Mouse (Mus musculus): ENCODE measurements around the gene Dusp14. TPM values are rescaled to one million over a fixed set of nuclear protein-coding genes. Genes with fewer than 3 reads are reported as not detected.

Gene Dusp14
- polyA plus RNA-seq (2014; fragmentation: Nextera tagmentation; extraction: Ambion mirVana): 7.2 and 8.8 TPM in 2 replicates

DNA sequence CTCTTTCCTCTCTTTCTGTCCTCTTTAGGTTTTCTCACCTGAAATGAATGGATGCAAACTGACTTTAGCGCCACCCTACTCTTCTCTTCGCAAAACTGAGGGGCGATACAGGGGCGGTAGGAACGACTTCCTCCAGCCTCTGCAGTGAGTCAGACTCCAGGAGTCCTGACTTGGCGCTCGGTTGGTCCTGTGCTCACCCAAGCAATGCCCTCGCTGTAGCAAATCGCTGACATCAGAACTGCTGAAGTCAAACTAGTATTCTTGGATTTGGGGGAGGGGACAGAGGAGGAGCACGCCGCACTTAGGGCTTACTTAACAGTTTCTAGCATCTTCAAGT lies at the start of gene Dusp14:
TSS of gene Dusp14 (minus strand) at position 228 of the 337 bp plus-strand sequence.
- peak within 1 kb of the TSS; percentile 86 for H3K4me2 ChIP-seq
- peak; percentile 86 for DNase-seq (ENCODE audit: low spot score, missing footprints)

DNA sequence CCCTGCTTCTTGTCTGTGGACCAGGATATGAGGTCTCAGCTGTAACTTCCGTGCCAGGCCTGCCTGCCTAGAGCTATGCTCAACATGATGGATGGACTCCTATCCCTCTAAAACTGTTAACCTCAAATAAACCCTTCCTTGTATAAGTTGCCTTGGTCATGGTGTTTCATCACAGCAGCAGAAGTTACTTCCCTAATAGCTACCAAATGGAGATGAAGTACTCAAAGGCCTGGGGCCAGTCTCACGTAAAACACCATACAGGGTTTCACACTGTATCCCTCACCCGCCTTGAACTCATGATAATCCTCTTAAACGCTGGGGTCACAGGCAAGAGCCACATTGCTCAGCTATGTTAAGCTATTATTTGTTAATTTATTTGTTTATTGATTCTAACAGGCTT lies 48.4 kb upstream of the Dusp14 start:
- Histone ChIP-seq H3K9ac (ENCODE audit: low read length) (no peak overlapping the region), H3K4me1 (ENCODE audit: control insufficient read depth, insufficient read depth, low read length) (no peaks in the 10 kb centered on the region), H3K27me3 (ENCODE audit: control insufficient read depth, insufficient read depth, low read length) (no peaks in the 10 kb centered on the region), H3K9me3 (ENCODE audit: control insufficient read depth, low read length) (no peaks in the 10 kb centered on the region), H3K4me3 (ENCODE audit: low read depth, low read length) (no peak overlapping the region), H3K27ac (ENCODE audit: low read depth, low read length) (no peak overlapping the region), H3K4me2 (no peak overlapping the region), H3K36me3 (ENCODE audit: control insufficient read depth, insufficient read depth, low read length) (peaks cover 17% of the 10 kb centered on the region)
- WGBS: 92% methylated on average over 4 of the region's 4 CpGs
- no peak for DNase-seq (ENCODE audit: low spot score, missing footprints)
- ATAC-seq (ENCODE audit: low FRiP score): no peak

More for the DNA sequence above, at the start of gene Dusp14:
- H3K27me3 ChIP-seq (ENCODE audit: control insufficient read depth, insufficient read depth, low read length): peaks cover 28% of the 10 kb centered on the region
- peaks cover 16% of the 10 kb centered on the region for H3K4me1 ChIP-seq (ENCODE audit: control insufficient read depth, insufficient read depth, low read length)
- no peaks in the 10 kb centered on the region for H3K9me3 ChIP-seq (ENCODE audit: control insufficient read depth, low read length)
- no peak within 1 kb of the TSS for H3K27ac ChIP-seq (ENCODE audit: low read depth, low read length)
- ATAC-seq (ENCODE audit: low FRiP score): no peak
- H3K9ac ChIP-seq (ENCODE audit: low read length): peak within 1 kb of the TSS; percentile 75
- no peaks in the 10 kb centered on the region for H3K36me3 ChIP-seq (ENCODE audit: control insufficient read depth, insufficient read depth, low read length)
- H3K4me3 ChIP-seq (ENCODE audit: low read depth, low read length): peak within 1 kb of the TSS; percentile 69
- WGBS: 12% methylated on average over 11 of the region's 11 CpGs

DNA sequence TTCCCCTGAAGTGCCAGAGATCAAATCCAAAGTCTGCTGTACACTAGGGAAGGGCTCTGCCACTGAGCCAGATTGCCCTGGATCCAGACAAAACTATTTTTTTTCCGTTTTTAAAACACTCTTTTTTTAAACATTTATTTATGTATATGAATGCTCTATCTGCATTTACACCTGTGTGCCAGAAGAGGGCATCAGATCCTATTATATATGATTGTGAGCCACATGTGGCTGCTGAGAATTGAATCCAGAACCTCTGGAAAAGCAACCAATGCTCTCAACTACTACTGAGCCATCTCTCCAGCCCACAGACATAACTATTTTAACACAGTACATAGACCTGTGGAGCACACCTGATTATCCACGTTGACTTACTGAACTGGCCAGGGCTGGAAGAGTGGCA lies 47.2 kb upstream of the Dusp14 start:
- Histone ChIP-seq H3K4me1 (ENCODE audit: control insufficient read depth, insufficient read depth, low read length) (no peaks in the 10 kb centered on the region), H3K9me3 (ENCODE audit: control insufficient read depth, low read length) (no peaks in the 10 kb centered on the region), H3K27ac (ENCODE audit: low read depth, low read length) (no peak overlapping the region), H3K27me3 (ENCODE audit: control insufficient read depth, insufficient read depth, low read length) (no peaks in the 10 kb centered on the region), H3K4me2 (no peak overlapping the region), H3K9ac (ENCODE audit: low read length) (no peak overlapping the region), H3K36me3 (ENCODE audit: control insufficient read depth, insufficient read depth, low read length) (peaks cover 17% of the 10 kb centered on the region), H3K4me3 (ENCODE audit: low read depth, low read length) (no peak overlapping the region)
- no peak for DNase-seq (ENCODE audit: low spot score, missing footprints)
- no peak for ATAC-seq (ENCODE audit: low FRiP score)
- WGBS: 69% methylated on average over 2 of the region's 2 CpGs

DNA sequence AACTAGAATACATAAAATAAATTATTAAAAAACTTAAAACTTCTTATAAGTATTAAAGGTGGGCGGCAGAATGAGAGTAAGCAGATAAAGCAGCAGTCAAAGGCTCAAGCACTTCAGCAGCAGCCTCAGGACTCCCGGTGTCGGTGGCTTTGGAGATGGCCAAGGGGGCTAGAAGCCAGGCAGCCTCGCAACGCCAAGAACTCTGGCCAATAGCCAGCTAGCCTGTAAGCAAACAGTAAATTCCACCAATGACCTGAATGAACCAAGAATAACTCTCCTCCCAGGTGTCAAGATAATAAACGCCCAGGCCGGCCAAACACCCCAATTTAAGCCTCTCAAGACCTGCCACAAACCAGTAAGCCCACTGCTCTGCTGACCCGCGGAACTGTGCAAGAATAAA lies 46.6 kb upstream of the Dusp14 start:
- H3K9me3 ChIP-seq (ENCODE audit: control insufficient read depth, low read length): no peaks in the 10 kb centered on the region
- H3K27me3 ChIP-seq (ENCODE audit: control insufficient read depth, insufficient read depth, low read length): no peaks in the 10 kb centered on the region
- H3K4me3 ChIP-seq (ENCODE audit: low read depth, low read length): no peak overlapping the region
- H3K9ac ChIP-seq (ENCODE audit: low read length): no peak overlapping the region
- H3K4me2 ChIP-seq: no peak overlapping the region
- no peaks in the 10 kb centered on the region for H3K4me1 ChIP-seq (ENCODE audit: control insufficient read depth, insufficient read depth, low read length)
- 90% methylated on average over 9 of the region's 9 CpGs for WGBS
- ATAC-seq (ENCODE audit: low FRiP score): no peak
- H3K27ac ChIP-seq (ENCODE audit: low read depth, low read length): no peak overlapping the region
- no peak for DNase-seq (ENCODE audit: low spot score, missing footprints)
- H3K36me3 ChIP-seq (ENCODE audit: control insufficient read depth, insufficient read depth, low read length): peaks cover 12% of the 10 kb centered on the region

DNA sequence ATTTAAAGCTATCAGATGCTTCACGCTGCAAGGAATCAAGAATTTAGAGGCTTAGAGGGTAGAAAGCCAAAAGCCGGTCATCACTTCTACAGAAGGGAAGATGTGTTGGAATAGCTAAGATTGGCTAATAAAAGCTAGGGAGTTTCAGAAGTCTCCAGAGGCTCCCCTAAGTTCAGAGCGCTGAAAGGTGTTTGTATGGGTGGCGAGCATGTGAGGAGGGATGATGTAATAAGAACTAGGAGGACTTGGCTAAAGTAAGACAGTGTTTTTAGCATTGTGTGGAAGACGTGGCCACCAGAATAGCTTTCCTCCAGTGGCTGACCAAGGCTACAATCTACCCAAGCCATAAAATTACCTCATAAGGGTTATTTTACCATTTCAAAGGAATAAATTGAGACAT lies 44.6 kb upstream of the Dusp14 start:
- Histone ChIP-seq H3K36me3 (ENCODE audit: control insufficient read depth, insufficient read depth, low read length) (peaks cover 3% of the 10 kb centered on the region), H3K9ac (ENCODE audit: low read length) (no peak overlapping the region), H3K27ac (ENCODE audit: low read depth, low read length) (no peak overlapping the region), H3K27me3 (ENCODE audit: control insufficient read depth, insufficient read depth, low read length) (no peaks in the 10 kb centered on the region), H3K4me1 (ENCODE audit: control insufficient read depth, insufficient read depth, low read length) (no peaks in the 10 kb centered on the region), H3K4me3 (ENCODE audit: low read depth, low read length) (no peak overlapping the region), H3K9me3 (ENCODE audit: control insufficient read depth, low read length) (no peaks in the 10 kb centered on the region), H3K4me2 (no peak overlapping the region)
- 91% methylated on average over 5 of the region's 5 CpGs for WGBS
- ATAC-seq (ENCODE audit: low FRiP score) (no peak), DNase-seq (ENCODE audit: low spot score, missing footprints) (no peak)

DNA sequence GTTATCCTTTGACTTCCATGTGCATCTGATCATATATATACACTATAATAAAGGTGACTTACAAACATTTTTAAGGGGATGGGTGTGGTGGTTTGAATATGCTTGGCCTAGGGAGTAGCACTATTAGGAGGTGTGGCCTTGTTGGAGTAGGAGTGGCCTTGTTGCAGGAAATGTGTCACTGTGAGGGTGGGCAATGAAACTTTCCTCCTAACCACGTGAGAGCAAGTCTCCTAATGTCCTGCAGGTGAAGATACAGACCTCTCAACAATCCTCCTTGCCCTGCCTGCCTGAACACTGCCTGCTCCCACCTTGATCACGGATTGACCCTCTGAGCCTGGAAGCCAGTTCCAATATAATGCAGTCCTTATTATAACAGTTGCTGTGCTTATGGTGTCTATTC lies 38.1 kb upstream of the Dusp14 start:
- H3K27me3 ChIP-seq (ENCODE audit: control insufficient read depth, insufficient read depth, low read length): no peaks in the 10 kb centered on the region
- no peaks in the 10 kb centered on the region for H3K9me3 ChIP-seq (ENCODE audit: control insufficient read depth, low read length)
- no peak overlapping the region for H3K4me3 ChIP-seq (ENCODE audit: low read depth, low read length)
- H3K4me2 ChIP-seq: no peak overlapping the region
- peaks cover 11% of the 10 kb centered on the region for H3K36me3 ChIP-seq (ENCODE audit: control insufficient read depth, insufficient read depth, low read length)
- DNase-seq (ENCODE audit: low spot score, missing footprints) (no peak), ATAC-seq (ENCODE audit: low FRiP score) (no peak)
- no peaks in the 10 kb centered on the region for H3K4me1 ChIP-seq (ENCODE audit: control insufficient read depth, insufficient read depth, low read length)
- 72% methylated on average over 2 of the region's 2 CpGs for WGBS
- H3K27ac ChIP-seq (ENCODE audit: low read depth, low read length): no peak overlapping the region
- no peak overlapping the region for H3K9ac ChIP-seq (ENCODE audit: low read length)

DNA sequence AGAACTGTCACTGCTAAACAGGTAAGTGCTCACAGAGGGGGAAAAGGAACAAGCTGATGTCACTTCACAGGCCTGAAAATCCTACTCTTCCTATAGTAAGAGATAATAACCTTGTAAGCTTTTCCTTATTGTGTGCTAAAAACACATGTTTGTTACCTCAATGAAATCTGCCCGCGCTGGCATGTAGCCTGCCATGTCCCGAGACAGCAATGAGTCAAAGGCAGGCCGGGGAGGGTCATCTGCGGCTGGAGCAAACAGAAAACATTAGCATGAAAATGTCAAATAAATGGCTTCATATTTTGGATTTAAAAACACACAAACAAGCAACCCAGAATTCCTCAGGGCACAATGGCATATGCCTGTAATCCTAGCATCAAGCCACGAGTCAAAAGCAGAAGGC lies 35.0 kb upstream of the Dusp14 start:
- Histone ChIP-seq H3K4me3 (ENCODE audit: low read depth, low read length) (no peak overlapping the region), H3K4me1 (ENCODE audit: control insufficient read depth, insufficient read depth, low read length) (no peaks in the 10 kb centered on the region), H3K27ac (ENCODE audit: low read depth, low read length) (no peak overlapping the region), H3K27me3 (ENCODE audit: control insufficient read depth, insufficient read depth, low read length) (no peaks in the 10 kb centered on the region), H3K4me2 (no peak overlapping the region), H3K9me3 (ENCODE audit: control insufficient read depth, low read length) (no peaks in the 10 kb centered on the region), H3K9ac (ENCODE audit: low read length) (no peak overlapping the region), H3K36me3 (ENCODE audit: control insufficient read depth, insufficient read depth, low read length) (peaks cover 12% of the 10 kb centered on the region)
- ATAC-seq (ENCODE audit: low FRiP score): no peak
- WGBS: 95% methylated on average over 6 of the region's 6 CpGs
- no peak for DNase-seq (ENCODE audit: low spot score, missing footprints)

DNA sequence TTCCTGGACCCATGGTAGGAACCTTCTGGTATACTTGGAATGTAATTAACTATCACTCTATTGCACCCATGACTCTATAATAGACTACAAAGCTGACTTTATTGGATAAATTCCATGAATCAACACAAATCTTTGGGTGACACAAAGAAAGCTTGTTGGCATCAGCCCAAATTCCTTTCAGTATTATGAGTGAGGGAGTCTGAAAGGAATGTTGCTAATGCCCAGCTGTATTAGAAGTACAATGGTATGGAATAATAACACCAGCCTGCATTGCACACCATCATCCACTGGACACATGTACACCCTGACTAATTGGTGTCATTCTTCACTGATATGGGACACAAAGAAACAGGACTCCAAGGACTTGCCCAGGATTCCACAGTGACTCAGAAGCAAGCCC lies 32.1 kb upstream of the Dusp14 start:
- Histone ChIP-seq H3K4me3 (ENCODE audit: low read depth, low read length) (no peak overlapping the region), H3K36me3 (ENCODE audit: control insufficient read depth, insufficient read depth, low read length) (peaks cover 12% of the 10 kb centered on the region), H3K9ac (ENCODE audit: low read length) (no peak overlapping the region), H3K4me1 (ENCODE audit: control insufficient read depth, insufficient read depth, low read length) (no peaks in the 10 kb centered on the region), H3K27me3 (ENCODE audit: control insufficient read depth, insufficient read depth, low read length) (no peaks in the 10 kb centered on the region), H3K9me3 (ENCODE audit: control insufficient read depth, low read length) (no peaks in the 10 kb centered on the region), H3K4me2 (no peak overlapping the region), H3K27ac (ENCODE audit: low read depth, low read length) (no peak overlapping the region)
- ATAC-seq (ENCODE audit: low FRiP score) (no peak), DNase-seq (ENCODE audit: low spot score, missing footprints) (no peak)

DNA sequence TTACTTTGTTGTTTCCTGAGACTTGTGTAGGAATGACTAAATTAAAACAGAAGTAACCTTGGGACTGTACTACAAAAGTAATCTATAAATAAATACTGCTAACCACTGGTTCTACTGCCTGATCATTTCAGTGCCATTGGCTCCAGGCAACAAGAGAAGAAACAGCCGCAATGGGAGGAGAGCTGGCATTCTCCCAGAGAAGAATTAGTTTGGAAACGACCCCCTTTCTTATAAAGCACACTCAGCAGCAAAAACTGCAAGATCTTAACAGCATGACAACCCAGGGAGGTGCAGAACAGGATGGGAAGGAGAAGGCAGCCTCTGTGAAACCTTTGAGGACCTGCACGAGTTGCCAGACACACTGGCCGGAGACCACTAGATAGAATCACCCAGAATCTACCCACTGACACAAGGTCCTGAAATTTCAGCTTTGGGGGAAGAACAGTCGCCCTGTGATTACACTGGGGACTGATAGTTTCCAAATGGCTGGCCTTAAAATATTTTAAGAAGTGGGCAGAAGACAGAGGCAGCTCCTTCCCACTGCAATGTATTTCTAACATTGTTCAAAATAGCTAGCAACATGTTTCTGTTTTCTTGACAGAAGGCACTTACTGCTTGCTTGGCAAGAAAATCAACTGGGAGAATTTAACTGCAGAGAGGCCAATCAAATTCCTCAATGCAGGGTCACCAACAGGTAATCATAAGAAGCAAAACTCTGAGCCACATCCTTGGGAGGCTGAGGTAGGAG lies 28.4 kb upstream of the Dusp14 start:
- Histone ChIP-seq H3K36me3 (ENCODE audit: control insufficient read depth, insufficient read depth, low read length) (peaks cover 3% of the 10 kb centered on the region; the same call in 1 of the 2 replicates), H3K27ac (ENCODE audit: low read depth, low read length) (no peak overlapping the region)
- WGBS: 91% methylated on average over 5 of the region's 5 CpGs

More for the DNA sequence above, 28.4 kb upstream of the Dusp14 start:
- Histone ChIP-seq H3K4me2 (no peak overlapping the region), H3K27me3 (ENCODE audit: control insufficient read depth, insufficient read depth, low read length) (no peaks in the 10 kb centered on the region), H3K9ac (ENCODE audit: low read length) (no peak overlapping the region), H3K9me3 (ENCODE audit: control insufficient read depth, low read length) (no peaks in the 10 kb centered on the region), H3K4me1 (ENCODE audit: control insufficient read depth, insufficient read depth, low read length) (no peaks in the 10 kb centered on the region), H3K4me3 (ENCODE audit: low read depth, low read length) (no peak overlapping the region)
- no peak for DNase-seq (ENCODE audit: low spot score, missing footprints)
- ATAC-seq (ENCODE audit: low FRiP score): no peak

All from midbrain, embryonic 11.5 days (tissue).